Mouse (Mus musculus): Measurements from ENCODE around the gene Slc25a53.
"Not testable (repeated sequence)": the region's sequence is repeated elsewhere in the genome, so short reads cannot be mapped to it uniquely, and the experiment has no call there.

The Slc25a53 gene

GRCm38 (mm10) chrX:136975397-136975796 lies 62.7 kb downstream of the Slc25a53 start, which contains the start of gene Tmsb15b2:
Gene Tmsb15b2 (minus strand): TSS chrX:136975497.
- intact Hi-C loops (cut with DNase I) = not testable (repeated sequence)

GRCm38 (mm10) chrX:136959688-136960087 lies 78.4 kb downstream of the Slc25a53 start:
- intact Hi-C loops (cut with DNase I) = loop anchor here (5.0 kb wide), 1 partner anchor 53 kb away; no protein-coding TSS in a partner anchor

DNA sequence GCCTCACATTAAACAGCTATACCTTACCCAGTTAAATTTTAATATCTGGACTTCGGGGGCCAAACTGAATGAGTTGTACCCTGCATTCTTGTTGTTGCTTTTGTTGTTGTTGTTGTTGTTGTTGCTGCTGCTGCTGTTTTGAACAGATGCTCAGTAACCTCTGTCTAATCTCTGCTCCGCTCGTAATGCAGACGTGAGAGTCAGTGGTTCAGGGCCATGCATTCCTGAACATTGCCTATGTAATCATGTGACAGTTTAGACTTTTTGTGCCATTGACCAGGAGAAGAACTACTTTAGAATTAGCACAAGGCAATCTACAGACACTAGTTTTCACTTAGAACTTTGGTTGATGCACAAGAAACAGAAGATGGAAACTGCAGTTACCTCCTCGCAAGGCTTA lies 79.8 kb downstream of the Slc25a53 start:
- intact Hi-C loops (cut with DNase I) = not testable (repeated sequence)

DNA sequence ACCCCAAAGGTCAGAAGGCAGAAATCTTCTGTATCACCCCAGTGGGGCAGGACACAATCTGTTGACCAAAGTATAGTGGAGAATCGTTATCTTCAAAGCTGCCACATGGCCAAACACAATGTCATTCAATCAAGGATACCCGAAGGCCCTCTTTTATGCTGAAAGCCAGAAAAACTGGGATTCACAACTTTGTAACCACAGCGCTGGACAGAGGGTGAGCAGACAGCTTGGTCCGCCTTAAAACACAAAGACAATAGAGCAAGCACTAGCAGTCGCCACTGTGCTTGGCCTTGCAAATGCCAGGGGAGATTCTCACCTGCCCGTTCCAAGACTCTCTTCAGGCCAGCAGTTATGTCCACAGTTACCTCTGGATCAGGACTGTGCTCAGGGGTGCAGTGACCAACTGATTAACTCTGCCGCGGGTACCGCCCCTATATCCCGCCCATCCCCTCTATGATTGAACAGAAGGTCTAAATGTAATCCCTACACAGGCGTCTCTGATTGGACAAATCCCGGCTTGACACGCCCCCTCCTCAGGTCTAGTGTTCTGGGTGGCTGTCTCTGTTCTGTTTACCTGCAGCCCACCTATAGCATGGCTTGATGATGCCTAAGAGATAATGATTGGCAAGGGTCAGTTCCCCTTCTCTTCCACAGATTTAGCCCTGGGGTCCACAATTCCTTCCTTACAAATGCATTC lies 80.4 kb downstream of the Slc25a53 start:
- intact Hi-C loops (cut with DNase I) = not testable (repeated sequence)

- intact Hi-C loops (cut with DNase I) = no loop called here
These were observed 100.1 kb downstream of the Slc25a53 start for GRCm38 (mm10) chrX:136937985-136938384.

Measured in adrenal gland (tissue).